Mouse (Mus musculus): ENCODE measurements at regions not wholly inside any gene's neighbourhood (a gene's known extent, or its start where the extent isn't known, plus 50 kb on each side); places are given as distances from the start of the nearest gene placed in this dataset.

DNA sequence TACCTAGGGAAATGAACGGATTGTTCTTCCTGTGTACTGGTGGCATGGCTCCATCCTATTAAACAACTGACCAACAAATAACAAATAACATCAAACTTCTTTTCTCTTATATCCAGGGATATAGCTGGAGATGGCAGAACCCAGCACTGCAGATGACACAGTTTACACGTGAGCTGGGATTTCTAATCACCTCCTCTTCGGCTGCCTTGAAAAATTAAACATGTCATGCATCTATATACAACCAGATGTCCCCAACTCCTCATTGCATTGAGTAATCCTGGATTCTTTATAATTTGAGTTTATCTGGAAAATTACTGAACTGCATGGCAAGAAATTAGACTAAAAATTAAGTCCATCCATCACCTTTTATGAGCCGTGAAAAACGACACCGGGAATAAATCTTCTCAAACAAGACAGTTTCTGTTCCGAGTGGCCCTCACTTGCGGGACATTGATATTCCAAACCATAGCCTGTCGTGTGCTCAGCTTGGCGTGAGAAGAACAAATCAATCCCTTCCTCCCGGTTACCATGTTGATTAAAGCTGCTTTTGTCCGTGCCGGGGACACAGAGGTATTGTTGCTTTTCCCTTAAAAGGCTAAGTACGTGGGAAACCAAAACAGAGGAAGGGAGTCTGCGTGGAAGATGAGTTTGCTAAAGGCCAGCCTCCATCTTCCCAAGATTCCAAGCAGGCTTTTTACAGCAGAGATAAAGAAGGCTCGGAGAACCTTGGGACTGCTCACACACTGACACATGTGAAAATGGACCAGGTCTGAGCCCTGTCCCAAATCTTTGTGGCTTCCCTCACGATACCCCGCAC, 92.8 kb upstream of the Spon1 start:
- no peak overlapping the region for H3K27ac ChIP-seq (replicated peaks)
- peaks cover 9% of the 10 kb centered on the region for H3K4me1 ChIP-seq
- H3K4me2 ChIP-seq (replicated peaks), result 0 out of 2 replicates have a peak overlapping the region, but pooled peaks have one; percentile 22
- no peaks in the 10 kb centered on the region for H3K36me3 ChIP-seq
- no peak for ATAC-seq (replicated peaks)
- no peak overlapping the region for H3K9ac ChIP-seq (replicated peaks)
- WGBS, result 27% methylated on average over 18 of the region's 18 CpGs
- H3K27me3 ChIP-seq, result no peaks in the 10 kb centered on the region
- no peak overlapping the region for H3K4me3 ChIP-seq
- no peaks in the 10 kb centered on the region for H3K9me3 ChIP-seq

DNA sequence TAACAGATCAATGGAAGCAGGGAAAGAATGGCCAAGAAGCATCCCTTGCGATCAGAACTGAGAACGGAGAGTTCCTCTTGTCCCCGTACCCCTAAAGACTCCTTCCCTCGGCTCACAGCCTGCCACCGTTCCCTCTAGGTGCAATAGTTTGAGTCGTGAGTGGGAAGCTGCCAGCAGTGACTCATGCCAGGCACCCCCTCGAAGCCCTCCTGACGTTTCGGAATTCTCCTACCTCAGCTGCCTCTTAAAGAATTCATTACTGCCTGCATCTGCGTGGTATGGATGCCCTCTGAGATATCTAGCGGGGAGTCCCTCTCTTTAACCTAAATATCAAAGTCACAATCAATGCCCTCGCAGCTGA, 92.2 kb upstream of the Spon1 start:
- no peak overlapping the region for H3K4me3 ChIP-seq
- no peaks in the 10 kb centered on the region for H3K36me3 ChIP-seq
- peaks cover 9% of the 10 kb centered on the region for H3K4me1 ChIP-seq
- H3K9ac ChIP-seq (replicated peaks), result no peak overlapping the region
- H3K9me3 ChIP-seq, result no peaks in the 10 kb centered on the region
- no peak overlapping the region for H3K27ac ChIP-seq (replicated peaks)
- WGBS, result 57% methylated on average over 12 of the region's 12 CpGs
- ATAC-seq (replicated peaks), result no peak
- H3K4me2 ChIP-seq (replicated peaks), result no peak overlapping the region
- H3K27me3 ChIP-seq, result no peaks in the 10 kb centered on the region

DNA sequence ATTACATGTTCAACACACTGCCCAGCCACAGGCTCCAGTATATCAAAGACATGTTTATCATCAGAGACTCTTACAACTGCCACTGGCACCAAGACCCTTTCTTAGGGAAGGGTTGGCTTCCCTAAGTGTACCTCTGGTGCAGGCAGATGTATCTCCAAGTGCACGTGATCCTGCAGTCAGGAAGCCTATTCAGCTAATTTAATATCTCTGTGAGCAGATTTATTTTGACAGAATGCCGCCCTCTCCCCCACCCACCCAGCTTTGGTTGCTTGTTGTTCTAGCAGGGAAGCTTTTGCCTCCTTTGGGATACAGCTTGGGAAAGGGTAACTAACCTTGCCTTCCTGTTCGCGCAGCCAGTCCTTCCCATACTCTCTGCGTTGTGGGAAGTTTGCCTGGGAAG, 83.5 kb upstream of the Spon1 start:
- Histone ChIP-seq H3K36me3 (no peaks in the 10 kb centered on the region), H3K27me3 (no peaks in the 10 kb centered on the region), H3K4me1 (no peaks in the 10 kb centered on the region), H3K4me2 (replicated peaks) (no peak overlapping the region), H3K4me3 (no peak overlapping the region), H3K9ac (replicated peaks) (no peak overlapping the region), H3K27ac (replicated peaks) (no peak overlapping the region), H3K9me3 (no peaks in the 10 kb centered on the region)
- ATAC-seq (replicated peaks), result no peak
- 88% methylated on average over 5 of the region's 5 CpGs for WGBS

DNA sequence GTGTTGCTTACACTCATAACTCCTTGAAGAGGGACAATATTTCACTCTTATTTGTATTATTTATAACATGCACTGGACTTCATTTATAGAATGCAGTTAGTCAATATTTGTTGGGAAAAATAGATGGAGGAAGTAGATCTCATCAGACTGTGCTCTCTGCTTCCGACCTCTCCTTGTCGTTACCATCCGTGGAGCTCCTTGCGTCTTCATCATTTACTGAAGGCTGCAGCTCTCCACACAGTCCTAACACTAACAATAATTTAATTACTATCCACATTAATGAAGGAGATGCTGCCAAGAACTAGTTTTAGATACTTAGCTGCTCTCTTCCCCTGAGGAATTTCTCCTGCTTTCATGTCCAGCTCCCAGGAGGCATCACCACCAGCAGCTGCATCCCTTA, 80.4 kb upstream of the Spon1 start:
- H3K27ac ChIP-seq (replicated peaks), result no peak overlapping the region
- H3K9ac ChIP-seq (replicated peaks), result no peak overlapping the region
- no peaks in the 10 kb centered on the region for H3K36me3 ChIP-seq
- no peaks in the 10 kb centered on the region for H3K27me3 ChIP-seq
- no peak for ATAC-seq (replicated peaks)
- no peak overlapping the region for H3K4me2 ChIP-seq (replicated peaks)
- 85% methylated on average over 4 of the region's 4 CpGs for WGBS
- H3K9me3 ChIP-seq, result no peaks in the 10 kb centered on the region
- H3K4me1 ChIP-seq, result no peaks in the 10 kb centered on the region
- H3K4me3 ChIP-seq, result no peak overlapping the region

DNA sequence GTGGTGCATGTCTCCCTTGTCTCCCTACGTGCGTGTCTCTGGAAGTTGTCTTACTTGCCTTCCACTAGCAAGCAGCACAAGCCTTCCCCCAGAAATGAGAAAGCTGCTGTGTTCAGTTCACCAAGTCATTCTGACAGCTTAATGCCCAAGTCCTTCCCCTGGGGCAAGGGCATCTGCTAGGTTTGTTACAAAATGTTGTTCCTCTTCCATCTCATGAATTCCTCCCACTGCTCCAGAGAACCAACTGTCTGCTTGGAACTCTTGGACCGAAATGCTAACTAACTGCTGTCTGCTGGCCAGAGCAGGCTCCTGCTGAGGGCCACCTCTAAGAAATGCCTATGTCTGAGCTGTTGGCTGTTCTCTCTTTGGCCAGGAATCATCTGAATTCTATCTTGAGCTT, 79.3 kb upstream of the Spon1 start:
- WGBS, result 87% methylated on average over 3 of the region's 3 CpGs
- Histone ChIP-seq H3K27ac (replicated peaks) (no peak overlapping the region), H3K4me3 (no peak overlapping the region), H3K36me3 (no peaks in the 10 kb centered on the region), H3K9ac (replicated peaks) (no peak overlapping the region), H3K27me3 (no peaks in the 10 kb centered on the region), H3K4me1 (no peaks in the 10 kb centered on the region), H3K9me3 (no peaks in the 10 kb centered on the region), H3K4me2 (replicated peaks) (no peak overlapping the region)
- no peak for ATAC-seq (replicated peaks)

DNA sequence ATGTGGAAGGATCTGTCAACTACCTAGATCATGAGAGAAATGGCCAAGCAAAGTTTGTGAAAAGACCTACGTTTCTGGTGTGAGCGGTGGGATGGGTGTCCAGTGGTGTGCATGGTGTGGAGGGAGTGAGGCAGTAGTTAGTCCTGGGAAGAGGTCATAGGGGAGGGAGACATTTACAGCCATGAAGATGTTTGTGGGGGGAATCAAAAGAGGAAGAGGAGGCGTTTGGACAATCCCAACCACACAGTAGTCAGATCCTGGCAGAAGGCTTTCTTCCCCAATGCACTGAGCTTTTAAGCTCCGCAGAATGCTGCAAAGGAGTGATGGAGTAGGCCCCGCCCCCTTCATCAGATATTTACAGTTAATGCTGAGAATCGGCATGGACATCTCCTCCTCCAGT, 78.2 kb upstream of the Spon1 start:
- Histone ChIP-seq H3K36me3 (no peaks in the 10 kb centered on the region), H3K4me2 (replicated peaks) (no peak overlapping the region), H3K9me3 (no peaks in the 10 kb centered on the region), H3K9ac (replicated peaks) (no peak overlapping the region), H3K27ac (replicated peaks) (no peak overlapping the region), H3K27me3 (no peaks in the 10 kb centered on the region), H3K4me3 (no peak overlapping the region), H3K4me1 (no peaks in the 10 kb centered on the region)
- 84% methylated on average over 6 of the region's 6 CpGs for WGBS
- ATAC-seq (replicated peaks), result no peak

DNA sequence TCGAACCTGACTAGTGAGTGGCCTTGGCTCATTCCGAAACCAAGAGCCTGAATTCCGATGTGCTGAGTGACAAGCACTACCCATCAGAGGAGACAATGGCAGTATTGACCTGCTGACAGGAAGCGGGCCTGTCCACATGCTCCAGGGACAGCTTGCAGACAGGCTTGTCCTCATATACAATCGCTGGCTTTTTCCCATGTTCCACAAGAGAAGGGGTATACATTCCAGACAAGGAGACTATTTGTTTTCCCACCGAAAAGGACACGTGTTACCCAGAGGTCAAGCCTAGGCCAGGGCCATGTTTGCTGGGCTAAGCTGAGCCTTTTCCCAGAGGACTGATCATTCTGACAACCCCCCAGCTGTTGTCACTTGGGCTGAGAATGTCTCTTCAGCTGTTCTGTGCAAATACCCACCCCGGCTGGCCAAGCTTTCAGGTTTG, 77.5 kb upstream of the Spon1 start:
- no peak overlapping the region for H3K27ac ChIP-seq (replicated peaks)
- no peaks in the 10 kb centered on the region for H3K4me1 ChIP-seq
- H3K4me2 ChIP-seq (replicated peaks), result no peak overlapping the region
- no peaks in the 10 kb centered on the region for H3K27me3 ChIP-seq
- H3K9me3 ChIP-seq, result no peaks in the 10 kb centered on the region
- no peak overlapping the region for H3K9ac ChIP-seq (replicated peaks)
- WGBS, result 80% methylated on average over 8 of the region's 8 CpGs
- H3K4me3 ChIP-seq, result no peak overlapping the region
- no peak for ATAC-seq (replicated peaks)
- H3K36me3 ChIP-seq, result no peaks in the 10 kb centered on the region

DNA sequence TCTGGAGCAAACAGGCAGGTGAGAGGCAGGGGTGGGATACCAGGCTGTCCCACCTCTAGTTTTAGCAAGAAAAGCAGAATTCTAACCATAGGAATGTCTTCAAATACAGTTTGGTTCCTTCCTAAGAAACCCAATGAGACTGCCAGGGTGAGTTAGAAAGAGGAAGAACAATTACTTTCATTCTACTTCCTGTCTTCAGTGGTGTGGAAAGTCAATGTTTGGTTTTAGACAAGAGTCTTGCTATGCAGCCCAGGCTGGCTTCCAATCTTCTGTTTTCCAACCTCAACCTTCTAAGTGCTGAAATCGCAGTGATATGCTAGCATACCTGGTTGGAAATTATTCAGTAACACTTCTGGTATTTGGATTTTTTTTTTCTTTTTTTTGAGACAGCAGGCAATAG, 77.1 kb upstream of the Spon1 start:
- H3K27me3 ChIP-seq, result no peaks in the 10 kb centered on the region
- 98% methylated on average over 1 of the region's 1 CpGs for WGBS
- no peaks in the 10 kb centered on the region for H3K9me3 ChIP-seq
- H3K4me3 ChIP-seq, result no peak overlapping the region
- no peak overlapping the region for H3K9ac ChIP-seq (replicated peaks)
- no peak for ATAC-seq (replicated peaks)
- no peaks in the 10 kb centered on the region for H3K36me3 ChIP-seq
- H3K27ac ChIP-seq (replicated peaks), result no peak overlapping the region
- no peak overlapping the region for H3K4me2 ChIP-seq (replicated peaks)
- no peaks in the 10 kb centered on the region for H3K4me1 ChIP-seq

DNA sequence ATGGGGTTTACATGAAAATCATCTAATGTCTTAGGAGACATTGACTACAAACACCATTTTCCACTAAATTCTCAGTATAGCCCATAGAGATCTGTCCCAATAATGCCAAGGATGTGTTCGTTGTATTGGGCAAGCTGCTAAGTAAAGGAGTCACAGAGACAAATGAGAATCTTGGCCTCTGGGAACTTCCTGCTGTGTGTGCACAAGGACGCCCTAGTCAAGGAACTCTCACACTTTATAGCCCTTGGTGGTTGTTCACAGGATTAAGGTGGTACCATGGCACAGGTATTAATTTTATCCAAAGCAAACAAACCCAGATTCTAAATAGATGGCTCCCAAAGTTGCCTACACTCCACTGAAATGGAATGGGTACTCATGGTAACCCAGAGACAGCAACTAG, 76.7 kb upstream of the Spon1 start:
- H3K27ac ChIP-seq (replicated peaks), result no peak overlapping the region

DNA sequence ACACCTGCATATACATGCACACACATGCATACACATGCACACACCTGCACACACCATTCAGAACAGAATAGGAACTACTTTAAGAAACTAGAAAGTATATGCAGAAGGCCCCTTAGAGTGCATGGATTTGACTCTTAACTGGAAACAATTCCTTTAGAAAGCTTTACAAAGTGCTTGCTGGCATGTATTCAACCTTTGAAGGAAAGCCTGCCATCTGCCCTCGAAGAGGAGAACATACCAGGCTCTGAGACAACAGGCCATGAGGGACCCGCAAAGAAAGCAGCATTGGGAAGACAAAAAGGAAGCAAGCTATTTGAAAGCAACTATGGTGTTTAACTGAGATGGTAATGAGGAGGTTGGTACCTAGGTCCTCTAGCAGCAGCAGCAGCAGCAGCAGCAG, 74.0 kb upstream of the Spon1 start:
- Histone ChIP-seq H3K9ac (replicated peaks) (no peak overlapping the region), H3K4me2 (replicated peaks) (no peak overlapping the region), H3K27ac (replicated peaks) (no peak overlapping the region), H3K4me3 (no peak overlapping the region), H3K36me3 (no peaks in the 10 kb centered on the region), H3K4me1 (no peaks in the 10 kb centered on the region), H3K27me3 (no peaks in the 10 kb centered on the region), H3K9me3 (no peaks in the 10 kb centered on the region)
- WGBS, result 29% methylated on average over 2 of the region's 2 CpGs
- ATAC-seq (replicated peaks), result no peak

More for the DNA sequence above, 76.7 kb upstream of the Spon1 start:
- H3K36me3 ChIP-seq, result no peaks in the 10 kb centered on the region
- H3K4me2 ChIP-seq (replicated peaks), result no peak overlapping the region
- H3K4me1 ChIP-seq, result no peaks in the 10 kb centered on the region
- no peak overlapping the region for H3K9ac ChIP-seq (replicated peaks)
- H3K9me3 ChIP-seq, result no peaks in the 10 kb centered on the region
- H3K27me3 ChIP-seq, result no peaks in the 10 kb centered on the region
- 80% methylated on average over 2 of the region's 2 CpGs for WGBS
- ATAC-seq (replicated peaks), result no peak
- H3K4me3 ChIP-seq, result no peak overlapping the region

DNA sequence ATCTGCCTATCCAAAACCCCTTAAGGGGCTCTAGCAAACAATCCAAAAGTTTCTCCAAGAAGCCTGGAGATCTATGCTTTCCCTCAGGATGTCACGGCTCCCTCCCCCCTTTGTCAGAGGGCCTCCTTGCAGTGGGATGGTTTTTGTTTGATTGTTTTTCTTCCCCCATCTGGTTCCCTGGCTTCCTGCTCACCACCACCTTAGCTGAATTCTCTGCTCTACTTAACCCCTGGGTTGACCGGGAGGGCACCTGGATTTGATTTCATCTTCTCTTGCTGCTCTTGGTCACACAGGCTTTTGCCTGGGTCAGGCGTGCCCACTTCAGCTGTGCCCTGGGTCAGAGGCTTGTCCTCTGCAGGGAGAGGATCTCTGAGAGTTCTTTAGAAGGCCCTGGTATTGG, 72.3 kb upstream of the Spon1 start:
- Histone ChIP-seq H3K4me1 (no peaks in the 10 kb centered on the region), H3K27ac (replicated peaks) (no peak overlapping the region), H3K4me3 (no peak overlapping the region), H3K27me3 (no peaks in the 10 kb centered on the region), H3K4me2 (replicated peaks) (no peak overlapping the region), H3K9ac (replicated peaks) (no peak overlapping the region), H3K36me3 (no peaks in the 10 kb centered on the region), H3K9me3 (no peaks in the 10 kb centered on the region)
- ATAC-seq (replicated peaks), result no peak
- 84% methylated on average over 3 of the region's 3 CpGs for WGBS

DNA sequence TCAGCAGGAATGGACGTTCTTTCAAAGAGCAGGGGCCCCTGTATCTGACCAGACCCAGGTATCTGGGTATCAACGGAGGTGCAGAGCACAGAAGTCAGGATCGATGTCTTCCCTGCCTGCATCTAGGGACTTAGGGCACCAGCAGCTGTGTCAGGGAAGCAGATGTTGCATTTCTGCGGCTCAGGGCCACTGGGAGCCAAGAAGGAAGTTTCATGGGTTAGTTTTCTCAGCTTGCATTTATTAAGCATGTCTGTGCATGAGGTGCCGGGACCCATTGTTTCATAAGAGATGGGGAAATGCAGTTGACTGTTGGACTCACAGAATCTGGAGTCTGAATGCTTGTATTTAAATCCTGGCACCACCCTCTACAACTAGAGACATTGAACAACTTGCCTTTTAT, 71.3 kb upstream of the Spon1 start:
- 66% methylated on average over 5 of the region's 5 CpGs for WGBS
- no peak overlapping the region for H3K9ac ChIP-seq (replicated peaks)

DNA sequence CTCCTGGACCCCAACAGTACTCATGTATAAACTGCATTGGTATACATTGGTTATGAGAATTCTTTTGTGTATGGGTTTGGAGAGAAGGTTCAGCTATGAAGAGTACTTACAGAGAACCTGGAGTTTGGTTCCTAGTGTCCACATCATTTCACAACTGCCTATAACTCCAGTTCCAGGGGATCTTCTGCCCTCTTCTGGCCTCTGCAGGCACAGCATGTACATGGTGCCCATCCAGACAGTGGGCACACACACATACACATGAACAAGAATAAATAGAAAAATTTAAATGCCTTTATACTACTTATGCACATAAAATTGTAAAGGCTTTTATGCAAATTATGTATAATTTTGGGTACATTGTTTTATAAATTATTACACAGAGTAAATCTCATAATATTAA, 59.9 kb upstream of the Spon1 start:
- H3K9me3 ChIP-seq, result no peaks in the 10 kb centered on the region
- no peaks in the 10 kb centered on the region for H3K27me3 ChIP-seq
- no peak overlapping the region for H3K4me2 ChIP-seq (replicated peaks)
- H3K9ac ChIP-seq (replicated peaks), result no peak overlapping the region
- H3K4me1 ChIP-seq, result 0 out of 2 replicates have a peak, but pooled peaks cover 3% of the 10 kb centered on the region
- no peak overlapping the region for H3K27ac ChIP-seq (replicated peaks)
- H3K4me3 ChIP-seq, result no peak overlapping the region
- H3K36me3 ChIP-seq, result no peaks in the 10 kb centered on the region
- ATAC-seq (replicated peaks), result no peak

More for the DNA sequence above, 71.3 kb upstream of the Spon1 start:
- Histone ChIP-seq H3K27me3 (no peaks in the 10 kb centered on the region), H3K36me3 (no peaks in the 10 kb centered on the region), H3K27ac (replicated peaks) (no peak overlapping the region), H3K9me3 (no peaks in the 10 kb centered on the region), H3K4me2 (replicated peaks) (no peak overlapping the region), H3K4me3 (no peak overlapping the region), H3K4me1 (no peaks in the 10 kb centered on the region)
- no peak for ATAC-seq (replicated peaks)
